Mouse (Mus musculus) MEL (cell line): ENCODE measurements at regions not wholly inside any gene's neighbourhood (a gene's known extent, or its start where the extent isn't known, plus 50 kb on each side); places are given as distances from the start of the nearest gene placed in this dataset.

Source experiments
- NELFE ChIP-seq: IDR thresholded peaks from 2 replicates; pipeline ENCODE4 v1.6.1; 2011; ENCODE audit warnings: low read depth, low read length, improper control_type of control experiment
- NRF1 ChIP-seq: IDR thresholded peaks from 2 replicates; pipeline ENCODE4 v1.6.1; 2014; ENCODE audit warnings: low read depth, mild to moderate bottlenecking, inconsistent platforms, low read length, improper control_type of control experiment, moderate library complexity; ENCODE audit not compliant: poor library complexity, insufficient read depth, severe bottlenecking
- TCF12 ChIP-seq: IDR thresholded peaks from 2 replicates; pipeline ENCODE4 v1.6.1; 2014; ENCODE audit warnings: low read depth, mild to moderate bottlenecking, inconsistent platforms, low read length, improper control_type of control experiment, moderate library complexity
- USF1 ChIP-seq: IDR thresholded peaks from 2 replicates; pipeline ENCODE4 v1.6.1; 2014; ENCODE audit warnings: low read depth, mild to moderate bottlenecking, inconsistent platforms, low read length, improper control_type of control experiment, moderate library complexity
- ZC3H11A ChIP-seq: IDR thresholded peaks from 2 replicates; pipeline ENCODE4 v1.6.1; 2012; ENCODE audit warnings: low read depth, mild to moderate bottlenecking, inconsistent platforms, low read length, improper control_type of control experiment

GRCm38 (mm10) chr13:73091886-73092285, 168.4 kb upstream of the Irx4 start:
- TF ChIP-seq USF1 (no peak), NELFE (no peak), TCF12 (no peak), ZC3H11A (no peak), NRF1 (no peak)
